Mouse (Mus musculus): Measurements from ENCODE around the gene Hint1. TPM values are rescaled to one million over a fixed set of nuclear protein-coding genes. Genes with fewer than 3 reads are reported as not detected.

Gene Hint1
- polyA plus RNA-seq, 1 experiment from 2014 or later: 519 TPM

DNA sequence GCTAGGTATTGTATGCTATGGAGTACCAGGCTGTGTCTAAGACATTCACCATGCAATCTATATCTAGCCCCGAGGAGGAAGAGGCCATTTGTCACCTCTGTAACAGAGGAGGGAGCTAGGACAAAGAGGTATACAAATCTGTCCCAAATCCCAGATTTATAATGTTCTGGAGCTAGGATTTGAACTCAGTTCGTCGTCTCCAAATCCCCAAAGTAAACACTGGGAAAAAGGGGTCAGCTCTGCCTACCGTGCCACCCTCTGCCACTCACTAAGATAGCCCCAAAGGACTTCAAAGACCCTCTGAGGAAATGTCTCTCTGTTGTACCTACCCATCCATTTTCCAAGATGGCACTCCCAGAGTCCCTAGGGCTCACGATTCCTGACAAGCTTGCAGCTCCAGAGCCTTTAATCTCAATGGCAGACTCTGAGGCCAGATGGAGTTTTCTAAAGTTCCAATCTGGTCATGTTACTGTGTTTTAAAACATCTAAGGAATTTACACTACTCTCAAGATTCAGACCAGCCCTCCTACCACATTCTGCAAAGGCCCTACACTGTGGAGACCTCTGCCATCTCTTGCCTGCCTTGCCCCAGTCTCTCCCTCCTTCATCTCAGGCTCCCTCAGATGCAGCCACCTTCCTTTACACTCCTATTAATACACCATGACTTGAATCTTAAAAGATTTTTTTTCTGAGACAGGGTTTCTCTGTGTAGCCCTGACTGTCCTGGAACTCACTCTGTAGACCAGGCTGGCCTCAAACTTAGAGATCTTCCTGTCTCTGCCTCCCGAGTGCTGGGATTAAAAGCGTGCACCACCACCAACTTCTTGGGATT lies 45.7 kb downstream of the Hint1 start:
- no peaks in the 10 kb centered on the region for H3K27me3 ChIP-seq
- peaks cover 26% of the 10 kb centered on the region for H3K36me3 ChIP-seq
- no peak overlapping the region for H3K4me2 ChIP-seq
- no peaks in the 10 kb centered on the region for H3K4me1 ChIP-seq (replicated peaks)
- no peak overlapping the region for H3K4me3 ChIP-seq (replicated peaks)
- no peak for DNase-seq
- no peak overlapping the region for H3K27ac ChIP-seq
- no peaks in the 10 kb centered on the region for H3K9me3 ChIP-seq (replicated peaks)
- 65% methylated on average over 7 of the region's 7 CpGs for WGBS (ENCODE audit: insufficient replicate concordance)
- no peak for ATAC-seq (ENCODE audit: low read depth)
- H3K9ac ChIP-seq: no peak overlapping the region

DNA sequence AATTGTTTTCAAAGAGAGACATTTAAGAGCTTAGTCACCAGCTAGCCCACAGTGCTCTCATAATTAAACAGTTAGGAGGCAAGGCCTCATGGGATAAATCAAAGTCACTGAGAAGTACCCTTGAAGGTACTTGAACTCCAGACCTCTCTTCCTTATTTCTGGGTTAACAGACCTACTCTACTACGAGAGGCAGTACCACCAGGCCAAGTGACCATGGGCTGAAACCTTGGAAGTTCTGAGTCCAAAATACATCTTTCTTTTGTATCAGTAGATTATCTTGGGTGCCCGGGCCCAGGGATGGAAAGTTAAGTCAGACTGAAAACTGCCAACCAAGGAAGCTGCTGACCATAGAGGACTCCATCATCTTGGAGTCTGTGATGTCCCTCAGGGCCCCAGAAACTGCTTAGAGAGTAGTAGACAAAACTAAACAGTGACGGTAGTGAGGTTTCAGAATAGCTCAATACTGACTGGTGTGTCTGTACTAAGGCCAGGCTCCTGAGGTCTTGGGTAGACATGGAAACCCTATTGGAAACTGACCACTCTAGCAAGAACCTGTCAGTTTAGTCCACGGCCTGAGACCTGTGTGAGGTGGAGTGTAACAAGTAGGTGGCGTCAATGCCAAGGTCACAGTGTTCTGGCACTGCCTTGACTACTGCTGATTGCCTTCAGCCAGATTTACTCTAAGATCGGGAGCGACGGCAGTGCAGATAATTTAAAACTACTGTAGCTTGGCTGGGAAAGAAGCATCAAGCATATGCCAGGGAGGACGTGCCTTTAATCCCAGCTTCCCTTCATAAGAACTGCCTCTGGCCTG lies 46.5 kb downstream of the Hint1 start:
- WGBS (ENCODE audit: insufficient replicate concordance): 72% methylated on average over 9 of the region's 9 CpGs
- Histone ChIP-seq H3K4me2 (no peak overlapping the region), H3K9me3 (replicated peaks) (no peaks in the 10 kb centered on the region), H3K27ac (no peak overlapping the region), H3K4me1 (replicated peaks) (no peaks in the 10 kb centered on the region), H3K36me3 (peaks cover 34% of the 10 kb centered on the region), H3K27me3 (no peaks in the 10 kb centered on the region), H3K9ac (no peak overlapping the region), H3K4me3 (replicated peaks) (no peak overlapping the region)
- DNase-seq (no peak), ATAC-seq (ENCODE audit: low read depth) (no peak)

DNA sequence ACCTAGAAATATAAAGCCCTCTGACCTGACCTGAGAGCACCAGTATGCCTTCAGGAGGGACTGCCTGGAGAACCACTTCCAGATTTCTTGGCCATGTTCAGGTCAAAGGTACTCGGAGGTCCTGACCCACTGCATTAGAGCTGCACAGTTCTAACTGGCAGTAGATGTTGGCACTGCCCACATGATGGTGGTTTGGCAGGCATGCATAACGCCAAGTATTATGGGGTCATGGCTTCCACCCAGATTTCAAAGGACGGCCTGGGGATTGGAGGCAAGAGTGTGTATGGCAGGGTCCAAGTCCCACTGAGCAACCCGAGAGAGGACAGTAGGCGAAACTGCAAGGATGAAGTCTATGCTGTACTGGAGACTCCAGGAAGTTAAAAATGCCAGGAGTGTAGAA lies 47.7 kb downstream of the Hint1 start:
- H3K4me3 ChIP-seq (replicated peaks): no peak overlapping the region
- H3K27me3 ChIP-seq: no peaks in the 10 kb centered on the region
- DNase-seq (no peak), ATAC-seq (ENCODE audit: low read depth) (no peak)
- H3K27ac ChIP-seq: no peak overlapping the region
- H3K4me2 ChIP-seq: no peak overlapping the region
- peaks cover 46% of the 10 kb centered on the region for H3K36me3 ChIP-seq
- WGBS (ENCODE audit: insufficient replicate concordance): 76% methylated on average over 5 of the region's 5 CpGs
- no peak overlapping the region for H3K9ac ChIP-seq
- no peaks in the 10 kb centered on the region for H3K9me3 ChIP-seq (replicated peaks)
- H3K4me1 ChIP-seq (replicated peaks): no peaks in the 10 kb centered on the region

DNA sequence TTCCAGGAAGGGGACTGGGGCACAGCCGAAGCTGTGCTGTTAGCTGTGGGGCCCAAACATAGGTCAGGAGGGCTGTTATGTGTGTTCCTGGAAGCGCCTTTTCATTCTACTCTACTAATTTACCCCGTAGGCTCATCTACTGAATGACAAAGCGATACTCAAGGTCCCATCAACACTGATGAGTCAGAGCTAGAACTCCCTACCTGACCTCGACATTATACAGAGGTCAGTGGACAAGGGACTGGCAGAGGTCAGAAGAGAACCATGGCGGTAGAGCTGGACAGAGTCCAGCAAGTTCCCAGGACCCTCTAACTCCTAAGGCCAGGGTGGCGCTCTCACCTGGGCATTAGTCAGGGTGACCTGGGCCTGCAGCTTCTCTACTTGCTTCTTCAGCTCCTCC lies 51.3 kb downstream of the Hint1 start:
- ATAC-seq (ENCODE audit: low read depth): no peak
- Histone ChIP-seq H3K4me3 (replicated peaks) (no peak overlapping the region), H3K36me3 (peaks cover 53% of the 10 kb centered on the region), H3K9ac (no peak overlapping the region), H3K4me2 (no peak overlapping the region), H3K4me1 (replicated peaks) (peaks cover 7% of the 10 kb centered on the region; the same call in 1 of the 2 replicates), H3K27ac (no peak overlapping the region), H3K27me3 (no peaks in the 10 kb centered on the region), H3K9me3 (replicated peaks) (no peaks in the 10 kb centered on the region)
- 82% methylated on average over 7 of the region's 7 CpGs for WGBS (ENCODE audit: insufficient replicate concordance)
- DNase-seq: no peak

DNA sequence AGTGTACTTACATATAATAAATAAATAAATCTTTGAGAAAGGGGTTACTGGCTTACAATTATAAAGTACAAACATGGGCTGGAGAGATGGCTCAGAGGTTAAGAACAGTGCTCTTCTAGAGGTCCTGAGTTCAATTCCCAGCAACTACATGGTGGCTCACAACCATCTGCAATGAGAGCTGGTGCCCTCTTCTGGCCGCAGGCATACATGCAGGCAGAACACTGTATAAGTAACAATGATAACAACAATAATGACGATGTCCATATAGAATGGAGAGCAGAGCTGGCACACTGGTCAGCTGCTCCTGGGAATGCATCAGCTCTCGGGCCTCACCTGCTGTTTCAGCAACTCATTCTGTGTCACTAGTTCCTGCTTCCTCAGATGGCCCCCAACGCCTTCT lies 52.1 kb downstream of the Hint1 start:
- Histone ChIP-seq H3K9me3 (replicated peaks) (no peaks in the 10 kb centered on the region), H3K4me1 (replicated peaks) (peaks cover 7% of the 10 kb centered on the region; the same call in 1 of the 2 replicates), H3K27ac (no peak overlapping the region), H3K27me3 (no peaks in the 10 kb centered on the region), H3K4me3 (replicated peaks) (no peak overlapping the region), H3K36me3 (peaks cover 56% of the 10 kb centered on the region), H3K4me2 (no peak overlapping the region), H3K9ac (no peak overlapping the region)
- DNase-seq (no peak), ATAC-seq (ENCODE audit: low read depth) (no peak)
- 72% methylated on average over 4 of the region's 4 CpGs for whole genome bisulfite sequencing (ENCODE audit: insufficient replicate concordance)

Other genes starting within 250 kb of the Hint1 start
- gene Cdc42se2, start 78.7 kb upstream of the Hint1 start, polyA plus RNA-seq (2015; fragmentation: Nextera tagmentation; extraction: Ambion mirVana): 19.2 and 22.3 TPM in 2 replicates
- gene Lyrm7, start 5.5 kb upstream of the Hint1 start, polyA plus RNA-seq (2015; fragmentation: Nextera tagmentation; extraction: Ambion mirVana): 5.6 and 6.9 TPM in 2 replicates
- gene Gpx3, start 36.1 kb downstream of the Hint1 start, polyA plus RNA-seq (2015; fragmentation: Nextera tagmentation; extraction: Ambion mirVana): 20.9 and 26.3 TPM in 2 replicates
- gene Tnip1, start 96.5 kb downstream of the Hint1 start, polyA plus RNA-seq (2015; fragmentation: Nextera tagmentation; extraction: Ambion mirVana): 5.1 and 5.8 TPM in 2 replicates
- 45.3 and 50.2 TPM in 2 replicates for gene Anxa6, start 167.1 kb downstream of the Hint1 start, polyA plus RNA-seq (2015; fragmentation: Nextera tagmentation; extraction: Ambion mirVana)
- gene Ccdc69, start 211.7 kb downstream of the Hint1 start, polyA plus RNA-seq (2015; fragmentation: Nextera tagmentation; extraction: Ambion mirVana): 0.96 and 1.1 TPM in 2 replicates
- 9.6 and 10.6 TPM in 2 replicates for gene Gm2a, start 231.7 kb downstream of the Hint1 start, polyA plus RNA-seq (2015; fragmentation: Nextera tagmentation; extraction: Ambion mirVana)